Mouse (Mus musculus): ENCODE results near the gene Stpg4. TPM values are rescaled to one million over a fixed set of nuclear protein-coding genes. Genes with fewer than 3 reads are reported as not detected.

The Stpg4 gene
- polyA plus RNA-seq (2012), result not detected in 2 replicates

GRCm38 (mm10) chr17:87427511-87427910, at the start of gene Stpg4:
TSS of gene Stpg4 (minus strand) at chr17:87427741.
- no peak for TF ChIP-seq GATA1 (IDR thresholded peaks at IDR 0.05; ENCODE audit: low read length)

GRCm38 (mm10) chr17:87475356-87475755, 47.8 kb upstream of the Stpg4 start:
- no peak for TF ChIP-seq GATA1 (IDR thresholded peaks at IDR 0.05; ENCODE audit: low read length)

- TF ChIP-seq GATA1 (IDR thresholded peaks at IDR 0.05; ENCODE audit: low read length), result no peak
Observed at GRCm38 (mm10) chr17:87474501-87474795, 46.9 kb upstream of the Stpg4 start.

- no peak for TF ChIP-seq GATA1 (IDR thresholded peaks at IDR 0.05; ENCODE audit: low read length)
Observed at GRCm38 (mm10) chr17:87473736-87474500, 46.4 kb upstream of the Stpg4 start.

GRCm38 (mm10) chr17:87473441-87473735, 45.8 kb upstream of the Stpg4 start:
- TF ChIP-seq GATA1 (IDR thresholded peaks at IDR 0.05; ENCODE audit: low read length), result no peak

GRCm38 (mm10) chr17:87472879-87473278, 45.3 kb upstream of the Stpg4 start:
- no peak for TF ChIP-seq GATA1 (IDR thresholded peaks at IDR 0.05; ENCODE audit: low read length)

- no peak for TF ChIP-seq GATA1 (IDR thresholded peaks at IDR 0.05; ENCODE audit: low read length)
Observed at GRCm38 (mm10) chr17:87471661-87472060, 44.1 kb upstream of the Stpg4 start.

- no peak for TF ChIP-seq GATA1 (IDR thresholded peaks at IDR 0.05; ENCODE audit: low read length)
Observed at GRCm38 (mm10) chr17:87470797-87471196, 43.3 kb upstream of the Stpg4 start.

GRCm38 (mm10) chr17:87470282-87470681, 42.7 kb upstream of the Stpg4 start:
- no peak for TF ChIP-seq GATA1 (IDR thresholded peaks at IDR 0.05; ENCODE audit: low read length)

GRCm38 (mm10) chr17:87469428-87469827, 41.9 kb upstream of the Stpg4 start:
- peak; percentile 15 for TF ChIP-seq GATA1 (IDR thresholded peaks at IDR 0.05; ENCODE audit: low read length)

GRCm38 (mm10) chr17:87468616-87469015, 41.1 kb upstream of the Stpg4 start:
- no peak for TF ChIP-seq GATA1 (IDR thresholded peaks at IDR 0.05; ENCODE audit: low read length)

- no peak for TF ChIP-seq GATA1 (IDR thresholded peaks at IDR 0.05; ENCODE audit: low read length)
Observed at GRCm38 (mm10) chr17:87461499-87461896, 34.0 kb upstream of the Stpg4 start.

GRCm38 (mm10) chr17:87460669-87461498, 33.3 kb upstream of the Stpg4 start:
- no peak for TF ChIP-seq GATA1 (IDR thresholded peaks at IDR 0.05; ENCODE audit: low read length)

- TF ChIP-seq GATA1 (IDR thresholded peaks at IDR 0.05; ENCODE audit: low read length), result no peak
Observed at GRCm38 (mm10) chr17:87459750-87460668, 32.5 kb upstream of the Stpg4 start.

GRCm38 (mm10) chr17:87458911-87459749, 31.6 kb upstream of the Stpg4 start:
- TF ChIP-seq GATA1 (IDR thresholded peaks at IDR 0.05; ENCODE audit: low read length), result no peak
